14 mouse cellular contexts compared by ENCODE assay signal in genomic region chr14:23418955-23419354, GRCm38 (mm10).
DNase-seq lines count a peak whose midpoint lies in the region.
"Had no signal": no experiment of that assay in that cellular context is flagged by ENCODE, and none has a peak within 500 bp of the region (broad histone marks: within the 10 kb centered on the region; RNA-seq: fewer than 3 reads in every experiment).

No protein-coding gene starts in this region.

- peak; percentile 23 for DNase-seq in adrenal gland, adult 2 months
- no peak for DNase-seq in adrenal gland, postnatal 14 days
- peak; percentile 15 for DNase-seq in gastrocnemius, adult 18-20 months (ENCODE audit: low spot score)
- DNase-seq in gastrocnemius, postnatal 25 days = no peak
- DNase-seq in brain, adult 2 months (ENCODE audit: low read depth, low spot score) = peak; percentile 67
- DNase-seq: adrenal gland, postnatal 10 days; B cell, adult 2 months; cerebellum, adult 11 months; cerebellum, adult 18-20 months; cerebellum, adult 8-10 months; cerebellum, adult 9-11 months; cerebellum, postnatal 14 days; cerebellum, postnatal 36 days; embryo, embryonic 11 days had no signal

Comparison
In these comparisons a context has a peak if more than half of its experiments do, and no peak if none do; other contexts are left out.
1. DNase-seq: peak in adrenal gland, adult 2 months (single experiment), gastrocnemius, adult 18-20 months (single experiment) and brain, adult 2 months (single experiment); none in adrenal gland, postnatal 14 days (single experiment) and gastrocnemius, postnatal 25 days (single experiment).